Mouse (Mus musculus): Measurements from ENCODE around the gene Tmem43.
"Not testable (repeated sequence)": the region's sequence is repeated elsewhere in the genome, so short reads cannot be mapped to it uniquely, and the experiment has no call there.

Tmem43 gene

GRCm38 (mm10) chr6:91472868-91473804, at the start of gene Tmem43, which contains the start of gene Chchd4:
Tmem43 (plus strand) TSS chr6:91473703.
Chchd4 (minus strand) TSS chr6:91473546.
- DNase-seq, result peak; percentile 97

- DNase-seq, result no peak
These were observed 49.4 kb upstream of the Tmem43 start for GRCm38 (mm10) chr6:91424151-91424550.

GRCm38 (mm10) chr6:91440474-91441144, 32.9 kb upstream of the Tmem43 start:
- peak; percentile 96 for DNase-seq

- peak; percentile 8 to 22 for DNase-seq
These were observed 32.3 kb upstream of the Tmem43 start for GRCm38 (mm10) chr6:91441145-91441662.

- DNase-seq, result no peak
These were observed 28.2 kb upstream of the Tmem43 start for GRCm38 (mm10) chr6:91445316-91445715.

GRCm38 (mm10) chr6:91449472-91450225, 23.9 kb upstream of the Tmem43 start:
- no peak for DNase-seq

GRCm38 (mm10) chr6:91452056-91452455, 21.4 kb upstream of the Tmem43 start:
- DNase-seq, result no peak

GRCm38 (mm10) chr6:91454546-91454945, 19.0 kb upstream of the Tmem43 start:
- DNase-seq, result no peak

GRCm38 (mm10) chr6:91459471-91459870, 14.0 kb upstream of the Tmem43 start:
- DNase-seq, result no peak

- DNase-seq, result no peak
These were observed 7.7 kb upstream of the Tmem43 start for GRCm38 (mm10) chr6:91465756-91466155.

- DNase-seq, result no peak
These were observed 6.4 kb upstream of the Tmem43 start for GRCm38 (mm10) chr6:91467106-91467505.

- no peak for DNase-seq
These were observed 2.8 kb upstream of the Tmem43 start for GRCm38 (mm10) chr6:91470712-91471111.

GRCm38 (mm10) chr6:91471427-91471826, 2.1 kb upstream of the Tmem43 start:
- not testable (repeated sequence) for DNase-seq

- DNase-seq, result peak; percentile 40 to 46
These were observed 1.2 kb upstream of the Tmem43 start for GRCm38 (mm10) chr6:91472319-91472718.

- peak in 1 of 2 experiments; percentile 13 for DNase-seq
These were observed 420 bp downstream of the Tmem43 start for GRCm38 (mm10) chr6:91473805-91474440.

- no peak for DNase-seq
These were observed 1.1 kb downstream of the Tmem43 start for GRCm38 (mm10) chr6:91474441-91475190.

- no peak for DNase-seq
These were observed 3.0 kb downstream of the Tmem43 start for GRCm38 (mm10) chr6:91476541-91476940.

GRCm38 (mm10) chr6:91483371-91483770, 9.9 kb downstream of the Tmem43 start:
- no peak for DNase-seq

- DNase-seq, result no peak
These were observed 13.4 kb downstream of the Tmem43 start for GRCm38 (mm10) chr6:91486736-91487453.

- DNase-seq, result no peak
These were observed 15.2 kb downstream of the Tmem43 start for GRCm38 (mm10) chr6:91488496-91489212.
